Mouse (Mus musculus) lung, embryonic 16.5 days (tissue): ENCODE measurements around the gene Cox6b2. TPM values are rescaled to one million over a fixed set of nuclear protein-coding genes. Genes with fewer than 3 reads are reported as not detected.
"Not testable (repeated sequence)": the region's sequence is repeated elsewhere in the genome, so short reads cannot be mapped to it uniquely, and the experiment has no call there.

Experiments used
- ATAC-seq: fragments of 200-750 bp; cut with Nextera tagmentation; 2 replicates; pipeline ENCODE4 v1.8.0; 2017; ENCODE audit warnings: low read depth, mild to moderate bottlenecking, moderate library complexity
- H3K27ac ChIP-seq: fragments of 300-500 bp; sonication (generic); 2 replicates; pipeline ENCODE4 v1.5.1; 2014; ENCODE audit warnings: mild to moderate bottlenecking, control low read depth, low read length
- H3K27me3 ChIP-seq: fragments of 300-500 bp; sonication (generic); 2 replicates; pipeline ENCODE4 v1.6.1; 2014; ENCODE audit warnings: low read depth, low read length, mixed read lengths; ENCODE audit not compliant: control insufficient read depth, insufficient read depth
- H3K36me3 ChIP-seq: fragments of 300-500 bp; sonication (generic); 2 replicates; pipeline ENCODE4 v1.6.1; 2014; ENCODE audit warnings: low read length; ENCODE audit not compliant: control insufficient read depth, insufficient read depth
- H3K4me1 ChIP-seq: fragments of 300-500 bp; sonication (generic); replicated peaks from 2 replicates; pipeline ENCODE4 v1.6.1; 2014; ENCODE audit warnings: low read length, mixed read lengths; ENCODE audit not compliant: control insufficient read depth, insufficient read depth
- H3K4me2 ChIP-seq: fragments of 300-500 bp; sonication (generic); 2 replicates; pipeline ENCODE4 v1.6.1; 2014; ENCODE audit warnings: low read depth, low read length, control low read depth
- H3K4me3 ChIP-seq: fragments of 300-500 bp; sonication (generic); 2 replicates; pipeline ENCODE4 v1.5.1; 2014; ENCODE audit warnings: mild to moderate bottlenecking, low read length, control low read depth
- H3K9ac ChIP-seq: fragments of 300-500 bp; sonication (generic); 2 replicates; pipeline ENCODE4 v1.6.1; 2014; ENCODE audit warnings: low read length, control low read depth
- H3K9me3 ChIP-seq: fragments of 300-500 bp; sonication (generic); 2 replicates; pipeline ENCODE4 v1.6.1; 2016; ENCODE audit warnings: low read length; ENCODE audit not compliant: control insufficient read depth
- WGBS: fragments of 180-500 bp; shearing (Covaris S2); extraction: QIAGEN DNeasy Blood & Tissue Kit; methylation state at CpG from one replicate; pipeline ENCODE4 v1.1.7; 2014; 5-methylcytosine and 5-hydroxymethylcytosine counted together
- polyA plus RNA-seq: library from polyadenylated mRNA; unstranded; fragments of >200 nt; fragmentation: Nextera tagmentation; extraction: Ambion mirVana; gene quantifications from 2 replicates; pipeline ENCODE4 v1.2.1, GENCODE M21; 2015

Gene Cox6b2
- polyA plus RNA-seq: 77.9 and 94.0 TPM in 2 replicates

- peak within 1 kb of the TSS; percentile 55 for H3K9ac ChIP-seq
- H3K27ac ChIP-seq: peak within 1 kb of the TSS; percentile 60
- WGBS: 3% methylated on average over 24 of the region's 24 CpGs
Measured at GRCm38 (mm10) chr7:4752821-4753570, at the start of gene Cox6b2. TSS of gene Cox6b2 (minus strand) at chr7:4753094.

GRCm38 (mm10) chr7:4802247-4802646 lies 49.4 kb upstream of the Cox6b2 start:
- H3K4me1 ChIP-seq: no peaks in the 10 kb centered on the region
- H3K27me3 ChIP-seq: no peaks in the 10 kb centered on the region
- H3K36me3 ChIP-seq: peaks cover 23% of the 10 kb centered on the region
- H3K27ac ChIP-seq: no peak overlapping the region
- no peak overlapping the region for H3K4me3 ChIP-seq
- ATAC-seq: no peak
- no peaks in the 10 kb centered on the region for H3K9me3 ChIP-seq
- no peak overlapping the region for H3K4me2 ChIP-seq
- H3K9ac ChIP-seq: no peak overlapping the region

More at GRCm38 (mm10) chr7:4752821-4753570, at the start of gene Cox6b2:
- Histone ChIP-seq H3K27me3 (no peaks in the 10 kb centered on the region), H3K4me3 (peak within 1 kb of the TSS; percentile 48), H3K9me3 (no peaks in the 10 kb centered on the region), H3K4me2 (peak within 1 kb of the TSS; percentile 56), H3K36me3 (no peaks in the 10 kb centered on the region), H3K4me1 (peaks cover 8% of the 10 kb centered on the region)
- ATAC-seq: peak; percentile 96

- no peak overlapping the region for H3K27ac ChIP-seq
- H3K36me3 ChIP-seq: peaks cover 28% of the 10 kb centered on the region
- no peak overlapping the region for H3K4me2 ChIP-seq
- no peak overlapping the region for H3K4me3 ChIP-seq
- no peak for ATAC-seq
- no peaks in the 10 kb centered on the region for H3K9me3 ChIP-seq
- 60% methylated on average over 7 of the region's 7 CpGs for WGBS
- no peak overlapping the region for H3K9ac ChIP-seq
- peaks cover 7% of the 10 kb centered on the region for H3K4me1 ChIP-seq
- H3K27me3 ChIP-seq: no peaks in the 10 kb centered on the region
Measured at GRCm38 (mm10) chr7:4795767-4796433, 43.0 kb upstream of the Cox6b2 start.

GRCm38 (mm10) chr7:4794631-4795168 lies 41.8 kb upstream of the Cox6b2 start:
- no peaks in the 10 kb centered on the region for H3K9me3 ChIP-seq
- no peak overlapping the region; the same call in 1 of the 2 replicates for H3K9ac ChIP-seq
- WGBS: 60% methylated on average over 3 of the region's 3 CpGs
- H3K4me3 ChIP-seq: no peak overlapping the region
- H3K4me2 ChIP-seq: no peak overlapping the region
- H3K4me1 ChIP-seq: peaks cover 7% of the 10 kb centered on the region
- no peaks in the 10 kb centered on the region for H3K27me3 ChIP-seq
- H3K27ac ChIP-seq: no peak overlapping the region
- peaks cover 28% of the 10 kb centered on the region for H3K36me3 ChIP-seq
- ATAC-seq: no peak

DNA sequence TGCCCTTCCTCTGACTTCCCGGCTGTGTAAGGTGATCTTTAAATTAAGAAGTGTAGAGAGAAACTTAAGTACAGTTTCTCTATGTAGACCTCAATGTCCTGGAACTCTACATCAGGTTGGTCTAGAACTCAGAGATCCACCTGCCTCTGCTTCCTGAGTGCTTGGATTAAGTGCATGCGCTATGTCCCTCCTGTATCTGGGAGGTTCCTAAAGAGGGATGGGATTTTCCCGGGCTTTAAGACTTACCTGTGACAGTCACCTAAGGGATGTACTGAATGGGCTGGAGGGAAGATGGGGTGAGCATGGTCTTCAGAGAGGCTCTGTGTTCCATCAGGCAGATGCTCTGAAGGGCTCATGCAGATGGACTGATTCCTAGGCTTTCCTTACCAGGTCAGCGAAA lies 40.8 kb upstream of the Cox6b2 start:
- Histone ChIP-seq H3K27ac (no peak overlapping the region), H3K4me2 (peak overlapping the region; percentile 66), H3K36me3 (peaks cover 28% of the 10 kb centered on the region), H3K27me3 (no peaks in the 10 kb centered on the region), H3K4me3 (peak overlapping the region; percentile 82), H3K9ac (peak overlapping the region; percentile 95), H3K9me3 (no peaks in the 10 kb centered on the region), H3K4me1 (peaks cover 7% of the 10 kb centered on the region)
- ATAC-seq: no peak
- WGBS: 36% methylated on average over 4 of the region's 4 CpGs

- H3K9ac ChIP-seq: peak overlapping the region; percentile 95
- H3K36me3 ChIP-seq: peaks cover 28% of the 10 kb centered on the region
- not testable (repeated sequence) for H3K9me3 ChIP-seq, H3K4me1 ChIP-seq, ATAC-seq, H3K27me3 ChIP-seq
- peak overlapping the region; percentile 82 for H3K4me3 ChIP-seq
- peak overlapping the region; percentile 66 for H3K4me2 ChIP-seq
- WGBS: under 1% methylated on average over 31 of the region's 31 CpGs
- peak overlapping the region; percentile 86 for H3K27ac ChIP-seq
Measured at GRCm38 (mm10) chr7:4793248-4793647, 40.4 kb upstream of the Cox6b2 start.

DNA sequence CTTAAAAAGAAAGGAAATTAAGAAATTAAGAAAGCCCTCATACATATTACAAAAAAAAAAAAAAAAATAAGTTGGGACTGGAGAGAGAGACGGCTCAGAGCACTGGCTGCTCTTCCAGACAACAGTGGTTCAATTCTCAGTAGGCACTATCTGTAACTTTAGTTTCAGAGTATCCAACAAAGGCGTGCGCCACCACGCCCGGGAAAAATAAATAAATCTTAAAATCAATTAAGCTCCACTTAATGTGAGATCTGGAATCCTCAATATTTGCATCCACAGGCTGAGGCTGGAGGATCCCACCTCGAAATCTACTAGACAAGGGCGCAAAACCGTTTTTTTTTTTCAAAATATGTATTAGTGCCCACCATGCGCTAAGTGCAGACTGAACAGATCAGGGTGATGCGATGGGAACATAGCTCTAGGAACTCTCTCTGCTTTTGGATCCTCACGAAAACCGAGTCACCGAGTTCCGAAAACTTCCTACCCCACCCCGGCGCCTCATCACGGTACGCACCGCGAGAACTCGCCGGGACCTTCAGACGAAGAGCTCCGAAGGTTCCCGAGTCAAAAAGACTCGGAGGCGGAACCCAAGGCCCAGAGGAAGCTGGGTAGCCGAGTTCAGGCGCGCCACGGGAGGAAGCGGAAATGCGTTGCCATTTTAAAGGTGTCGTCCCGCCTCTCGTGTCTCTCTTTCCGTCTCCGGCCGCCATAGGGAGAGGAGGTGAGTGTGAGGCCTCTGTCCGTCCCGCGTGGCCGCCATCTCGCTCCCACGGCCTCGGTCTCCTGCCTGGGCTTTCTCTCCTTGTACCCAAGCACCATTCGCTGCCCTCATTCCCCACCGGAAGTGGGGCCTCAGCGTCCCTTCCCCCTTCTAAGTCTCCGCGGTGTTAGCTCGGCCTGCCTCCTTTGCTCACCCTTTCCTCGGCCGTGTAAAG lies 39.7 kb upstream of the Cox6b2 start, which contains the start of gene Rpl28:
TSS of gene Rpl28 (plus strand) at position 597 of the 935 bp plus-strand sequence.
- under 1% methylated on average over 54 of the region's 54 CpGs for WGBS

GRCm38 (mm10) chr7:4789436-4789935 lies 36.6 kb upstream of the Cox6b2 start, which contains the start of gene Tmem238:
TSS of gene Tmem238 (minus strand) at chr7:4789656.
- WGBS: 10% methylated on average over 27 of the region's 40 CpGs
- peak; percentile 56 for ATAC-seq

More for the DNA sequence above, 39.7 kb upstream of the Cox6b2 start, which contains the start of gene Rpl28:
- peaks cover 25% of the 10 kb centered on the region for H3K36me3 ChIP-seq
- peak; percentile 91 for ATAC-seq
- H3K9me3 ChIP-seq: no peaks in the 10 kb centered on the region
- H3K27me3 ChIP-seq: no peaks in the 10 kb centered on the region
- peak within 1 kb of the TSS; percentile 82 for H3K4me3 ChIP-seq
- peak within 1 kb of the TSS; percentile 96 for H3K27ac ChIP-seq
- H3K4me2 ChIP-seq: peak within 1 kb of the TSS; percentile 66
- peak within 1 kb of the TSS; percentile 95 for H3K9ac ChIP-seq
- H3K4me1 ChIP-seq: peaks cover 7% of the 10 kb centered on the region

More at GRCm38 (mm10) chr7:4789436-4789935, 36.6 kb upstream of the Cox6b2 start, which contains the start of gene Tmem238:
- peak within 1 kb of the TSS; percentile 86 for H3K4me2 ChIP-seq
- H3K9ac ChIP-seq: peak within 1 kb of the TSS; percentile 83
- H3K36me3 ChIP-seq: peaks cover 4% of the 10 kb centered on the region
- peaks cover 5% of the 10 kb centered on the region for H3K4me1 ChIP-seq
- H3K4me3 ChIP-seq: peak within 1 kb of the TSS; percentile 64
- H3K9me3 ChIP-seq: no peaks in the 10 kb centered on the region
- H3K27me3 ChIP-seq: no peaks in the 10 kb centered on the region
- H3K27ac ChIP-seq: peak within 1 kb of the TSS; percentile 82
